Mouse (Mus musculus) gastrocnemius, adult 2 months (tissue): ENCODE results near the gene B630019K06Rik. TPM values are rescaled to one million over a fixed set of nuclear protein-coding genes. Genes with fewer than 3 reads are reported as not detected.
"Not testable (repeated sequence)": the region's sequence is repeated elsewhere in the genome, so short reads cannot be mapped to it uniquely, and the experiment has no call there.

Source experiments
- DNase-seq: peaks from one replicate; pipeline ENCODE4 v3.0.0; 2022
- H3K27ac ChIP-seq: fragments of 200-600 bp; 2 replicates; pipeline ENCODE4 v1.8.1; 2022; ENCODE audit warnings: mild to moderate bottlenecking
- H3K4me3 ChIP-seq: fragments of 200-600 bp; 2 replicates; pipeline ENCODE4 v1.8.1; 2022; ENCODE audit warnings: mild to moderate bottlenecking, moderate library complexity
- CTCF ChIP-seq: fragments of 200-600 bp; IDR thresholded peaks from 2 replicates; pipeline ENCODE4 v1.8.1; 2022; ENCODE audit warnings: antibody characterized with exemption, mild to moderate bottlenecking, moderate library complexity
- intact Hi-C: fragments of 180-260 bp; cut with DNase I; formaldehyde crosslinking; loops from one replicate; pipeline ENCODE4 v1.15.1; 2025
- long read RNA-seq, 2 experiments: library from polyadenylated mRNA; stranded (forward); transcript quantifications; one replicate each; pipeline ENCODE4 v2.0.0; 2021
- total RNA-seq, 2 experiments: library from RNA; stranded (reverse); gene quantifications; 2 replicates each; pipeline ENCODE4 v1.2.3; 2021

Gene B630019K06Rik
- under 1 TPM; 0.15 to 0.47 TPM for total RNA-seq
- long read RNA-seq, experiment 1, partial matches to known transcripts: 0 of 1 reads
- long read RNA-seq, experiment 1, other reads (novel, unspliced or antisense): 0 of 1 reads
- long read RNA-seq, experiment 2, partial matches to known transcripts: 0 of 2 reads
- long read RNA-seq, experiment 2, other reads (novel, unspliced or antisense): 0 of 2 reads

- intact Hi-C loops: no loop called here
- peak within 1 kb of the TSS; percentile 71 for H3K27ac ChIP-seq
- peak within 1 kb of the TSS; percentile 79 for H3K4me3 ChIP-seq
- peak; percentile 80 for DNase-seq
- TF ChIP-seq CTCF: no peak
These were observed at the start of gene B630019K06Rik for GRCm38 (mm10) chrX:8892343-8893155. Gene B630019K06Rik (plus strand): TSS chrX:8892382.

GRCm38 (mm10) chrX:8843694-8844093, 48.5 kb upstream of the B630019K06Rik start, which contains the start of gene Gm6592:
Gene Gm6592 (plus strand): TSS chrX:8843994.
- no peak for TF ChIP-seq CTCF
- no peak for DNase-seq
- no peak within 1 kb of the TSS for H3K4me3 ChIP-seq
- intact Hi-C loops: no loop called here
- no peak within 1 kb of the TSS for H3K27ac ChIP-seq

DNA sequence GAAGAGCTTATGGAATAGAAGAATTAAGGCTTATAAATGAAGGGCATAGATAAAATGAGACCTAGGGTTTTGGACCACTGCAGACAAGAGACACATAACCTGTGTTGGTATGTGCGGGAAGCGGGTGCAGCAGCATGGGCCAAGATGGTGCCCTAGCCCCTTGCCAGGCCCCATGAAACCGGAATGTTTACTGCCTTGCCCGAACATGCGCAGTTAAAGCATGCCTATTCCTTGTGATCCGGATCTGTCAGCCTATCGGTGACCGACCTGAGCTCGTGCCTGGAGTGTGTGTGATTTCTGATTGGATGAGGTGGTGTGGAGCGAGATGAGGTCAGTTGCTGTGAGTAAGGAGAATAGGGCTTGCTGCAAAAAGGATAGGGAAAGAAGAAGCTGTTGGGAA, 39.7 kb upstream of the B630019K06Rik start:
- Histone ChIP-seq H3K4me3 (no peak overlapping the region), H3K27ac (no peak overlapping the region)
- intact Hi-C loops: no loop called here
- no peak for TF ChIP-seq CTCF
- no peak for DNase-seq

- peak; percentile 58 for DNase-seq
- intact Hi-C loops, H3K4me3 ChIP-seq, H3K27ac ChIP-seq: not testable (repeated sequence)
- peak; percentile 50 for TF ChIP-seq CTCF
These were observed 27.9 kb upstream of the B630019K06Rik start for GRCm38 (mm10) chrX:8864331-8864730.

DNA sequence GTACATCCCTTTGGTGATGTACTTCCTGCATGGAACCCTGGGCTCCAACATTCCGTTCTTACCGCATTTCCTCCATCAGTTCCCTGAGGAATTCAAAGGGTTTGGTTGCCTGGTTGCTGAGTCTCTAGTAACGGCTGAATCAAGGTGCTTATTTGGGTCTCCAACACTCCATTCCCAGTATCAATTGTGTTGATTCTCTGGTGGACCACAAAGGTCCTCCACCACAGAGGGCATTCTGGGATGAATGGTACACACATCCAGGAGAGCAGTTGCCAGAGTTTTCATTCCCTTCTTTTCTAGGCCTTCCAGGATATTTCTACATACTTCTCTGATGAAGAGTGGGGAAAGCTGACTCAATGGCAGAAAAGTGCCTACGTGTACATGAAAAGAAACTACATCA, 18.2 kb upstream of the B630019K06Rik start, which contains the start of gene Gm5751:
Gene Gm5751, plus strand, starts transcription at position 301 of the 400 bp plus-strand sequence.
- intact Hi-C loops, DNase-seq, H3K27ac ChIP-seq, H3K4me3 ChIP-seq: not testable (repeated sequence)

DNA sequence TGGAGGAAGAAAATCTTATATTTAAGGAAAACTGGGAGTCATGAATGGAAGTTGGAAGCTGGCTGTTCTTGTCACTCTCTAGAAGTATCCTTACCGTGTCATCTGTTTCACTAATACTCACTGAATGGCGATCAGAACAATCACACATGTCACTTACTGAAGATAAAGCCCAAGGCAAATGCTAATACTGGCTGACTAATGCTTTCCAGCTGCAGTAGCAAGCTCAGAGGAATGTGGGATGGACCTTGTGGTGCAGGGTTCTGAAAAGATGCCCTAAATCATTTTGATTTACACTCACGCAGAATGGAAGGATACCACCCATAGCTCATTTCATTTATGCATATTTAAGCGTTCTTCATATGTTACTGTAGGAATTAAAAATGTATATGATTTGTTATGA, 7.8 kb upstream of the B630019K06Rik start:
- TF ChIP-seq CTCF: no peak
- intact Hi-C loops: no loop called here
- no peak overlapping the region for H3K27ac ChIP-seq
- no peak for DNase-seq
- no peak overlapping the region for H3K4me3 ChIP-seq

DNA sequence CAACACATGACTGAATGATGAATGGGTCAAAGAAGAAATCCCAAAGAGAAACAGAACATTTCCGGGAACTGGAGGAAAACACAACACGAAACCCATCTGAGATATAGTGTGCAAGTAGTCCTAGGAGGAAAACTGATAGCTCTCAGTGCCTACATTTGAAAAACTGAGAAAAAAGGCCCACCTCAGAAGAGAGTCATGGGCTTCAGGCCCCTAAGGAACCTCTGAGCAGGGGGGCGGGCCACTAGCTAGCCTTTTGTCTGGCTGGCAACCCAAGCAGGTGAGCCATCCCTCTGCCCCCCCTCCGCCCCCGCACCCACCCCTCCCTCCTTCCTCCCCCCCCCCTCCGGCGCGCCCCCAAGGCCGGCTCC, 223 bp upstream of the B630019K06Rik start:
- no peak for TF ChIP-seq CTCF
- Histone ChIP-seq H3K4me3 (peak overlapping the region; percentile 79), H3K27ac (no peak overlapping the region)
- no peak for DNase-seq
- intact Hi-C loops: no loop called here

DNA sequence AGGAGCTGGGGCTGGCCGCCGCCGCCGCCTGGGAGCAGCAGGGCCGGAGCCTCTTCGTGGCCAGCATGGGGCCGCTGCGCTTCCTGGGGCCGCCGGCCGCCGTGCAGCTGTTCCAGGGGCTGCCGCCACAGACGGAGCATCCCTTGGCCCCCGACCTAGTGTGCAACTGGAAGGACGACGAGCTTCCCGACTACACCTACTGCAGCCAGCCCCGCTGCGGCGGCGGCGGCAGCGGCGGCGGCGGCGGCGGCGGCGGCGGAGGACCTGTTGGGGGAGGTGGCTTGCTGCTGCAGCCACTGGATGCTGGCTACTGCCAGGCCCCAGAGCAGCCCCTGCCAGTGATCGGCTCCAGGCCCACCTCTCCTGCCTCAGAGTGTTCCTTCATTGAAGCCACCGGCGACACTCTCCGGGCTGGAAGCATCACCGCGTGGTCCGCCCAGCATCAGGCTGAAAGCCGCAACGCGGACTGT, 1.0 kb downstream of the B630019K06Rik start:
- intact Hi-C loops: no loop called here
- peak overlapping the region; percentile 71 for H3K27ac ChIP-seq
- H3K4me3 ChIP-seq: peak overlapping the region; percentile 79
- no peak for TF ChIP-seq CTCF
- DNase-seq: no peak

DNA sequence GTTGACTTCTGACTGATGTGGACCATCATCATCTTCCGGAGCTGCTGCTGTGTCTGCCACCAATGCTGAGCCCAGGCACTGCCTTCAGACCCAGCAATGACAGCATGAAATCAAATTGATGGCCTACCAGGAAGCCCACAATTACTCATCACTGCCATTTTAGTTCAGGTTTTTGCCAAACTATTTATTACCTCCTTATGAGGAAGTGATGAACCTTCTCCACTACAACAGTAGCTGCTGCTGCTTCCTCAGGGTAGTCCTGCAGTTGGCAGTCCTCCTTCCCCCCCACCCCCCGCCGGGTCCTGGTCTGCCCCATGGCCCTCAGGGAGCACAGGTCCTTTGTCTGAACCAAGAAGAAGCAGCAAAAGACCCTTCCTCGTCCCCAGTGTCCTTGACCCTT, 8.6 kb downstream of the B630019K06Rik start:
- TF ChIP-seq CTCF: no peak
- no peak for DNase-seq
- Histone ChIP-seq H3K27ac (no peak overlapping the region), H3K4me3 (no peak overlapping the region)
- intact Hi-C loops: no loop called here

GRCm38 (mm10) chrX:8901906-8902472, 9.8 kb downstream of the B630019K06Rik start:
- no peak for DNase-seq
- no peak for TF ChIP-seq CTCF
- Histone ChIP-seq H3K4me3 (no peak overlapping the region), H3K27ac (no peak overlapping the region)
- intact Hi-C loops: no loop called here

DNA sequence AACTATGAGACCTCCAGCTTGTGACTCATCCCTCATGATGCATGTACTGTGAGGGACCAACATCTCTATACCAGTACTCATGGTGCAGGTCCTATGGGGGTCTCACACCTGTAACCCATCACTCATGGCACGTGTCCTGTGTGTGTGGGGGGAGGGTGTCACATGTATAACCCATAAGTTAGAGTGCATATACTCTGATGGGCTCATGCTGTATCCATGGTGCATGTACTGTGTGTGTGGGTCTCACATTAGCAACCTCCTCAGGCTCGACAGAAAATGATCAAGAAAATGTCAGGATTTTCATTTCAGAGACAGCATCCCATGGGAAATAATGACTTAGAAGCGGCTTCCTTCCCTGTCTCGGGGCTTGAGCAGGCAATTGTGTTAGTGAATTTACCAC, 28.9 kb downstream of the B630019K06Rik start:
- no peak for TF ChIP-seq CTCF
- intact Hi-C loops: no loop called here
- Histone ChIP-seq H3K4me3 (no peak overlapping the region), H3K27ac (no peak overlapping the region)
- no peak for DNase-seq

DNA sequence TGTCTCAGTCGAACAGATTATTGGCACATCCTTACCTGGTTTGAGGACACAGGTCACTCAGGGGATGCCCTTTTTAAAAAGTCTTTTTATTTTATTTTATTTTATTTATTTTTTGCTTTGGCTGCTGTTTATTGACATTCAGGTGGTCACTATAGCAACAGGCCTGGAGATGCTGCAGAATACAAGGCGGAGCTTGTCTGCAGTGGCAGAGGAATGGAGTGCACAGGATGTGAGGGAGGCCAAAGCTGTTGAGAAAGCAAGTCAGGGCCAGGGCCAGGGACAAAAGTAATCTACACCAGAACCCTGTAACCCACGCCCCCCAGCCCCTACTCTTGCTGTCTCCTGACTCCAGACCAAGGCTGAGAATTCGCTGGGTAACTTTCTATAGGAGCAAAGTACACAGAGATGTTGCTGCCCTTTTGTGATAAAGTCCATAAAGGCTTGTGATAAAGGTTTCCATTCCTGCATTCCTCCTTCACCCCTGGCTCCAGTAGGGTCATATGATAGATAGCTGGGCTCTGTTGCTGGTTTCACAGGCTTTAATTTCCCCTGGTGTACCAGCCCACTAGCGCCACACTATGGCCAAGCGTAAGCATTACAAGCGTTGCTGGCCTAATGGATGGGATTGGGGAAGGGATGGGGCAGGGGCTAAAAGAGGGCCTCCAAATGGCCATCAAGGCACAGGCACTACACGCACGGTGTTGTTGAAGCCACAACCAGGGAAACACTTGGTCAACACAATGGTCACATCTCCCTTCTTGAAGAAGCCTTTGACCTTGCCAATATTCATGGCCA, 29.8 kb downstream of the B630019K06Rik start:
- Histone ChIP-seq H3K4me3 (no peak overlapping the region), H3K27ac (no peak overlapping the region)
- peak; percentile 39 for TF ChIP-seq CTCF
- DNase-seq: no peak
- intact Hi-C loops: no loop called here
